Mouse (Mus musculus): ENCODE data around the gene Ptprn2.

Ptprn2 gene

GRCm38 (mm10) chr12:116642191-116642549 is 156.7 kb downstream of the Ptprn2 start:
- in situ Hi-C loops (cut with MboI, MseI) = no loop called here

GRCm38 (mm10) chr12:116646771-116647170 is 161.3 kb downstream of the Ptprn2 start:
- in situ Hi-C loops (cut with MboI, MseI) = no loop called here

GRCm38 (mm10) chr12:116648584-116649206 is 163.2 kb downstream of the Ptprn2 start:
- in situ Hi-C loops (cut with MboI, MseI) = no loop called here

- in situ Hi-C loops (cut with MboI, MseI) = no loop called here
Measured at GRCm38 (mm10) chr12:116653684-116654083, 168.2 kb downstream of the Ptprn2 start.

- in situ Hi-C loops (cut with MboI, MseI) = no loop called here
Measured at GRCm38 (mm10) chr12:116660076-116660475, 174.6 kb downstream of the Ptprn2 start.

- in situ Hi-C loops (cut with MboI, MseI) = no loop called here
Measured at GRCm38 (mm10) chr12:116661018-116661417, 175.5 kb downstream of the Ptprn2 start.

GRCm38 (mm10) chr12:116677701-116678100 is 192.2 kb downstream of the Ptprn2 start:
- in situ Hi-C loops (cut with MboI, MseI) = no loop called here

GRCm38 (mm10) chr12:116689832-116690231 is 204.3 kb downstream of the Ptprn2 start:
- in situ Hi-C loops (cut with MboI, MseI) = loop anchor here (10.0 kb wide), 1 partner anchor 225 kb away; no protein-coding TSS in a partner anchor

- in situ Hi-C loops (cut with MboI, MseI) = no loop called here
Measured at GRCm38 (mm10) chr12:116709535-116709934, 224.0 kb downstream of the Ptprn2 start.

- in situ Hi-C loops (cut with MboI, MseI) = no loop called here
Measured at GRCm38 (mm10) chr12:116710716-116711115, 225.2 kb downstream of the Ptprn2 start.

GRCm38 (mm10) chr12:116711133-116711532 is 225.6 kb downstream of the Ptprn2 start:
- in situ Hi-C loops (cut with MboI, MseI) = no loop called here

GRCm38 (mm10) chr12:116713096-116713495 is 227.6 kb downstream of the Ptprn2 start:
- in situ Hi-C loops (cut with MboI, MseI) = no loop called here

GRCm38 (mm10) chr12:116721062-116721461 is 235.5 kb downstream of the Ptprn2 start:
- in situ Hi-C loops (cut with MboI, MseI) = no loop called here

- in situ Hi-C loops (cut with MboI, MseI) = no loop called here
Measured at GRCm38 (mm10) chr12:116740141-116740540, 254.6 kb downstream of the Ptprn2 start.

- in situ Hi-C loops (cut with MboI, MseI) = no loop called here
Measured at GRCm38 (mm10) chr12:116741300-116741699, 255.8 kb downstream of the Ptprn2 start.

- in situ Hi-C loops (cut with MboI, MseI) = no loop called here
Measured at GRCm38 (mm10) chr12:116746401-116746800, 260.9 kb downstream of the Ptprn2 start.

GRCm38 (mm10) chr12:116752784-116753183 is 267.3 kb downstream of the Ptprn2 start:
- in situ Hi-C loops (cut with MboI, MseI) = no loop called here

- in situ Hi-C loops (cut with MboI, MseI) = no loop called here
Measured at GRCm38 (mm10) chr12:116763961-116764360, 278.4 kb downstream of the Ptprn2 start.

GRCm38 (mm10) chr12:116770911-116771310 is 285.4 kb downstream of the Ptprn2 start:
- in situ Hi-C loops (cut with MboI, MseI) = no loop called here

- in situ Hi-C loops (cut with MboI, MseI) = no loop called here
Measured at GRCm38 (mm10) chr12:116771493-116771892, 286.0 kb downstream of the Ptprn2 start.

GRCm38 (mm10) chr12:116772081-116772566 is 286.6 kb downstream of the Ptprn2 start:
- in situ Hi-C loops (cut with MboI, MseI) = no loop called here

GRCm38 (mm10) chr12:116773344-116773743 is 287.8 kb downstream of the Ptprn2 start:
- in situ Hi-C loops (cut with MboI, MseI) = no loop called here

- in situ Hi-C loops (cut with MboI, MseI) = no loop called here
Measured at GRCm38 (mm10) chr12:116776447-116776846, 290.9 kb downstream of the Ptprn2 start.
